Mouse (Mus musculus): Measurements from ENCODE around the gene Myh9. TPM values are rescaled to one million over a fixed set of nuclear protein-coding genes. Genes with fewer than 3 reads are reported as not detected.

Gene Myh9
- polyA plus RNA-seq, 1 experiment from 2014 or later, result 14.6 TPM

- Histone ChIP-seq H3K4me1 (replicated peaks; ENCODE audit: control insufficient read depth, insufficient read depth, low read length) (no peaks in the 10 kb centered on the region), H3K27me3 (ENCODE audit: control insufficient read depth, insufficient read depth, low read length) (no peaks in the 10 kb centered on the region), H3K9ac (no peak overlapping the region), H3K9me3 (ENCODE audit: control insufficient read depth, low read length) (no peaks in the 10 kb centered on the region), H3K4me2 (replicated peaks) (no peak overlapping the region), H3K4me3 (replicated peaks; ENCODE audit: low read length) (no peak overlapping the region), H3K27ac (no peak overlapping the region), H3K36me3 (replicated peaks; ENCODE audit: control insufficient read depth, insufficient read depth) (peaks cover 94% of the 10 kb centered on the region)
- no peak for DNase-seq (ENCODE audit: low spot score)
- 91% methylated on average over 19 of the region's 19 CpGs for WGBS
- ATAC-seq (ENCODE audit: low FRiP score), result no peak
Measured at GRCm38 (mm10) chr15:77773099-77773915, 68.7 kb downstream of the Myh9 start.

DNA sequence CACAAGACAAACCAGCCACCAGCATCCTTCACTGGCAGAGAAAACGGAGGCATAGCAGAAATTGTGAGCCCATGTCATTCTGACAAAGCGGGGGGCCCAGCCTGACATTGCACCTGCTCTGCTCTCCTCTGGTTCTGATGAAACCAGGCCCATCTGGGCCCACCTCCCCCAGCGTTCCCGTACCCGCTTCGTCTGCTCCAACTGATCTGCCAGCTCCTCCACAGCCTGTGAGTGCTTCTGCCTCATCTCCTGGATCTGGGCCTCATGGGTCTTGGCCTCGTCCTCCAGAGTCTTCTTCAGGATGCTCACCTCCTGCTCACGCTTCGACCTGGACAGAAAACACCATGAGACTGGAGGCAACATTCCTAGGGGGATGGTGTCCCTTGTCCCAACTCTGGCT, 71.0 kb downstream of the Myh9 start:
- no peak overlapping the region for H3K27ac ChIP-seq
- H3K4me2 ChIP-seq (replicated peaks), result no peak overlapping the region
- ATAC-seq (ENCODE audit: low FRiP score), result no peak
- H3K27me3 ChIP-seq (ENCODE audit: control insufficient read depth, insufficient read depth, low read length), result no peaks in the 10 kb centered on the region
- H3K9ac ChIP-seq, result no peak overlapping the region
- no peak for DNase-seq (ENCODE audit: low spot score)
- peaks cover 95% of the 10 kb centered on the region for H3K36me3 ChIP-seq (replicated peaks; ENCODE audit: control insufficient read depth, insufficient read depth)
- no peaks in the 10 kb centered on the region for H3K9me3 ChIP-seq (ENCODE audit: control insufficient read depth, low read length)
- no peak overlapping the region for H3K4me3 ChIP-seq (replicated peaks; ENCODE audit: low read length)
- no peaks in the 10 kb centered on the region for H3K4me1 ChIP-seq (replicated peaks; ENCODE audit: control insufficient read depth, insufficient read depth, low read length)
- WGBS, result 99% methylated on average over 9 of the region's 9 CpGs

- no peak overlapping the region for H3K9ac ChIP-seq
- H3K4me1 ChIP-seq (replicated peaks; ENCODE audit: control insufficient read depth, insufficient read depth, low read length), result no peaks in the 10 kb centered on the region
- no peak overlapping the region for H3K27ac ChIP-seq
- no peak for ATAC-seq (ENCODE audit: low FRiP score)
- no peaks in the 10 kb centered on the region for H3K9me3 ChIP-seq (ENCODE audit: control insufficient read depth, low read length)
- no peaks in the 10 kb centered on the region for H3K27me3 ChIP-seq (ENCODE audit: control insufficient read depth, insufficient read depth, low read length)
- WGBS, result 95% methylated on average over 5 of the region's 5 CpGs
- H3K4me2 ChIP-seq (replicated peaks), result no peak overlapping the region
- H3K4me3 ChIP-seq (replicated peaks; ENCODE audit: low read length), result no peak overlapping the region
- H3K36me3 ChIP-seq (replicated peaks; ENCODE audit: control insufficient read depth, insufficient read depth), result peaks cover 96% of the 10 kb centered on the region
- no peak for DNase-seq (ENCODE audit: low spot score)
Measured at GRCm38 (mm10) chr15:77770341-77770740, 71.6 kb downstream of the Myh9 start.

DNA sequence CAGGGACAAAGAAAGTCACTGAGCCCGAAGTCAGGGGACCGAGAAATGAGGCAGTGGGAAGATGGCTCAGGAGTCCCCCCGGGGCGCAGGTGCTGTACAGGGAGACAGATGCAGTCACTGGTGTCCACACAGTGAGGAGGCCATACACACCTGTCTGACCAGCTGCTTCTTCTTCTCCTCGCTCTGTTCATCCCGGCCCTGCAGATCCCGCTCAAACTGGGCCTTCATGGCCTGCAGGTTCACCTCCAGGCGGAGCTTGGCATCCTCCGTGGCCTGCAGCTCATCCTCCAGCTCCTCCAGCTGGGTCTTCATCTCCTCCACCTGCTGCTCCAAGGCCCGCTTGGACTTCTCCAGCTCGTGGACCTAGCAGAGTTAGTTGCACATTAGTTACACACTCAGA, 75.0 kb downstream of the Myh9 start:
- ATAC-seq (ENCODE audit: low FRiP score), result no peak
- Histone ChIP-seq H3K9ac (no peak overlapping the region), H3K4me1 (replicated peaks; ENCODE audit: control insufficient read depth, insufficient read depth, low read length) (no peaks in the 10 kb centered on the region), H3K9me3 (ENCODE audit: control insufficient read depth, low read length) (no peaks in the 10 kb centered on the region), H3K27ac (no peak overlapping the region), H3K36me3 (replicated peaks; ENCODE audit: control insufficient read depth, insufficient read depth) (peaks cover 98% of the 10 kb centered on the region), H3K4me2 (replicated peaks) (no peak overlapping the region), H3K27me3 (ENCODE audit: control insufficient read depth, insufficient read depth, low read length) (no peaks in the 10 kb centered on the region), H3K4me3 (replicated peaks; ENCODE audit: low read length) (no peak overlapping the region)
- WGBS, result 96% methylated on average over 11 of the region's 11 CpGs
- DNase-seq (ENCODE audit: low spot score), result no peak

DNA sequence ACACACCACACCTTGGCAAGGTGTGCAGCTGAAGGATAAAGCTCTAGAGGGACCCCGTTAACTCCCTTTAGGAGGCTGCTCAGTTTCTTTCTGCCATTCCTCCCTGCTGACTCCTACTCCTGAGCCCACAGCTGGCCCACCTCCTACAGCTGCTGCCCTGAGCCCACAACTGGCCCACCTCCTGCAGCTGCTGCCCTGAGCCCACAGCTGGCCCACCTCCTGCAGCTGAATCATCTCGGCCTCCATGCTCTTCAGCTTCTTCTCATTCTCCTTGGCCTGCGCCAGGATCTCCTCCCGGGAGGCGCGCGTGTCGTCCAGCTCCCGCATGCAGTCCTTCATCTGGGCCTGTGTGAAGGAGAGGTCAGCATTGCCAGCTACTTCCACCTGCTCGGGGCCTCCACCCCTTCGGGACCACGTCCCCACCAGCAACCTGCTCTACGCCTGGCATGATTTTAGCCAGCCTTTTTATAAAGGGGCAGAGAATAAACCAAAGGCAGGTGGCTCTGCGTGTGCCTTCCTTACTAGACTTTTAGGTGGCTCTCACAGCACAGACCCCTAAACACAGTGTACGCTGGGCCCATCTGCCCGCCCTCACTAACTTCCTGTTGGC, 76.4 kb downstream of the Myh9 start:
- Histone ChIP-seq H3K27ac (no peak overlapping the region), H3K36me3 (replicated peaks; ENCODE audit: control insufficient read depth, insufficient read depth) (peaks cover 99% of the 10 kb centered on the region), H3K9ac (no peak overlapping the region), H3K9me3 (ENCODE audit: control insufficient read depth, low read length) (no peaks in the 10 kb centered on the region), H3K27me3 (ENCODE audit: control insufficient read depth, insufficient read depth, low read length) (no peaks in the 10 kb centered on the region), H3K4me1 (replicated peaks; ENCODE audit: control insufficient read depth, insufficient read depth, low read length) (no peaks in the 10 kb centered on the region), H3K4me3 (replicated peaks; ENCODE audit: low read length) (no peak overlapping the region), H3K4me2 (replicated peaks) (no peak overlapping the region)
- no peak for ATAC-seq (ENCODE audit: low FRiP score)
- DNase-seq (ENCODE audit: low spot score), result no peak
- 95% methylated on average over 16 of the region's 16 CpGs for WGBS

DNA sequence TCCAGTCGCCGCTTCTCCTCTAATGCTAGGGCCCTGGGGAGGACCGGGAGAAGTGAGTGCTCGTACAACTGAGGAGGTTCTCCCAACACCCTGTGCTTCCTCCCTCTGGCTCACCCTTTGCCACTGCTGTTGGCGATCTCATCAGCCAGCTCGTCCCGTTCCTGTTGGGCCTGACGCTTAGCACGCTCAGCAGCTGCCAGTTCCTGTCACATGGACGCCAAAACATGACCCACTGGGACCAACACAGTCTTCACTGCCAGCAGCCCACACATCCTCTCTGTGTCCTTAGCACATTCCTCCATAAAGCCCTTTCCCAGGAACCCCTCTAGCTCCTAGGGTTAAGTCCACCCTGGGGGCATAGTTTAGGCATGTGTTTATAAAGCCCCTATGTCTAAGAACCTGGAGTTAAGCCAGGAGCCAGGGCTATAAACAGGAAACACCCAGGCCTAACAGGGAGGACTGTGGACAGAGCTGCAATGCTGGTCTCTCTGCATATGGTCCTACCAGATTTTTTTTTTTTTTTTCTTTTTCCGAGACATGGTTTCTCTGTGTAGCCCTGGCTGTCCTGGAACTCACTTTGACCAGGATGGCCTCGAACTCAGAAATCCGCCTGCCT, 77.5 kb downstream of the Myh9 start:
- H3K4me3 ChIP-seq (replicated peaks; ENCODE audit: low read length), result no peak overlapping the region
- H3K9me3 ChIP-seq (ENCODE audit: control insufficient read depth, low read length), result no peaks in the 10 kb centered on the region
- ATAC-seq (ENCODE audit: low FRiP score) (no peak), DNase-seq (ENCODE audit: low spot score) (no peak)
- H3K27ac ChIP-seq, result no peak overlapping the region
- no peaks in the 10 kb centered on the region for H3K4me1 ChIP-seq (replicated peaks; ENCODE audit: control insufficient read depth, insufficient read depth, low read length)
- H3K36me3 ChIP-seq (replicated peaks; ENCODE audit: control insufficient read depth, insufficient read depth), result peaks cover 93% of the 10 kb centered on the region
- WGBS, result 73% methylated on average over 13 of the region's 13 CpGs
- H3K27me3 ChIP-seq (ENCODE audit: control insufficient read depth, insufficient read depth, low read length), result no peaks in the 10 kb centered on the region
- H3K4me2 ChIP-seq (replicated peaks), result no peak overlapping the region
- H3K9ac ChIP-seq, result no peak overlapping the region

DNA sequence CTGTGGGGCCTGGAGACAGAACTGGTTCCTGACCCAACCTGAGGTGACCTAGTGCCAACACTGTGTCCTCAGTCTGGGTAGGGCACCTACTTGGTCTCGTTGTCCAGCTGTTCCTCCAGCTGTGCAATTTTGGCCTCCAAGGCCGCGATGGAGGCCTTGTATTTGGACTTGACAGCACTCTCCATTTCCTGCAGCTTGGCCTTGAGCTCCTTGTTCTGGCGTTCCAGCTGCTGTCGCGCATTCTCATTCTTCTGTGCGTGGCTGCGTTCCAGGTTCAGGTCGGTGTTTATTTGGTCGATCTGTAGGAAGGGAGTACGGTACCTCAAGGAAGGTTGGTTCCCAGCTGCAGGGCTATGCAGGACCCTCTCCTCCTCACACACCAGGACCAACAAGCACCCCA, 78.3 kb downstream of the Myh9 start:
- Histone ChIP-seq H3K9me3 (ENCODE audit: control insufficient read depth, low read length) (no peaks in the 10 kb centered on the region), H3K27me3 (ENCODE audit: control insufficient read depth, insufficient read depth, low read length) (no peaks in the 10 kb centered on the region), H3K4me3 (replicated peaks; ENCODE audit: low read length) (no peak overlapping the region), H3K9ac (no peak overlapping the region), H3K4me1 (replicated peaks; ENCODE audit: control insufficient read depth, insufficient read depth, low read length) (no peaks in the 10 kb centered on the region), H3K36me3 (replicated peaks; ENCODE audit: control insufficient read depth, insufficient read depth) (peaks cover 85% of the 10 kb centered on the region), H3K27ac (no peak overlapping the region), H3K4me2 (replicated peaks) (no peak overlapping the region)
- no peak for DNase-seq (ENCODE audit: low spot score)
- ATAC-seq (ENCODE audit: low FRiP score), result no peak
- 93% methylated on average over 11 of the region's 11 CpGs for WGBS

DNA sequence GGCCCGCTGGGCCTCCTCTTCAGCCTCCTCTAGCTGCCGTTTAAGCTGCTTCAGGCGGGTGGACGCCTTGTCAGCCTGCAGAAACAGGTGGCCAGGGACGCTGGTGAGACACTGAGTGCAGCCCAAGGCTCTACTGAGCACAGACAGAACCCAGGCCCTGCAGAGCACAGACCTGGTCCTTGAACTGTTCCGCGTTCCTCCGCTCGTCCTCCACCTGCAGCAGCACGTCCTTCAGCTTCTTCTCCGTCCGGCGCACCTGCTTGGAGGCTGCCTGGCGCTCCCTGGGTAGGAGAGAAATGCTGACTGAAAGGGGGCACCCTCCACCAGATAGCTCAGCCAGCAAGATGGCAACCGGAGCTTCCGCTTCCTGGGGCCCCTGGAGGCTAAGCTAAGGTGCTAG, 78.9 kb downstream of the Myh9 start:
- Histone ChIP-seq H3K4me2 (replicated peaks) (no peak overlapping the region), H3K9ac (no peak overlapping the region), H3K27me3 (ENCODE audit: control insufficient read depth, insufficient read depth, low read length) (no peaks in the 10 kb centered on the region), H3K4me1 (replicated peaks; ENCODE audit: control insufficient read depth, insufficient read depth, low read length) (no peaks in the 10 kb centered on the region), H3K27ac (no peak overlapping the region), H3K9me3 (ENCODE audit: control insufficient read depth, low read length) (no peaks in the 10 kb centered on the region), H3K36me3 (replicated peaks; ENCODE audit: control insufficient read depth, insufficient read depth) (peaks cover 79% of the 10 kb centered on the region), H3K4me3 (replicated peaks; ENCODE audit: low read length) (no peak overlapping the region)
- DNase-seq (ENCODE audit: low spot score), result no peak
- 94% methylated on average over 16 of the region's 16 CpGs for WGBS
- ATAC-seq (ENCODE audit: low FRiP score), result no peak

DNA sequence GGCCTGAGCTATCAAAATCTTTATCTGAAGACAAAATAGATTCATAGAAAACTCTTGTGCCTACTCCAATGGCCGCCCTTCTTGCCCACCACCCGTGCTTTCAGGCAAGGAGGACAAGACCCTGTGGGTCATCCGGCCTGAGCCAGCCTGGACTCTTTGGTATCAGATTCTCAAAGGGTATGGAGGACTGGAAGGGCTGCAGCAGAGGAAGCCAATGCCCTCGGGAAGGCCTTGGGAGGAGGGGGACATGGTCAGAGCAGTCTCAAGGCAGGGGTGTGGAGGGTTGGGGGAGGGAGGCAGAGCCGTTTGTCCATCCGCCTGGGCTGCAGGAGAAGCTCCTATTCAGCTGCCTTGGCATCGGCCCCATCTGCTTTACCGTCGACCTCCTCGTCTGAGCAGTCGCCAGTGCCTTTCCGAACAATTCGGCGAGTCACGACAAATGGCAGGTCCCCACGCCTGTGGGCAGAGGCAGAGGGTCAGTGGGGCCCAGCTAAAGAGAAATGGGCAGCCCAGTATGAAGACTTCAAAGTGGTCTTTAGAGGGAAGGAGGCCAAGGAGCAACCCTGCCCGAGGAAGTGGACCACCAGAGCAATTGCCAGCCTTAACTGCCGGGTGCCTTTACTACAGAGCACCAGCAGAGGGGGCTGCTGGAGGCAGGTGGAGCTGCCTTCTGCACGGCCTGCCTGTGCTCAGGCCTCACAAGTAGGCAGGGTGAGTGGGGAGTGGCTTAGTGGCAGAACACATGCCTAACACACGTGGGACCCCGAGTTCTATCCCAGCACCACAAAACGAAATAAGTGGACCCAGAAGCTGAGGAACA, 80.2 kb downstream of the Myh9 start:
- Histone ChIP-seq H3K36me3 (replicated peaks; ENCODE audit: control insufficient read depth, insufficient read depth) (peaks cover 66% of the 10 kb centered on the region), H3K4me1 (replicated peaks; ENCODE audit: control insufficient read depth, insufficient read depth, low read length) (no peaks in the 10 kb centered on the region), H3K9ac (no peak overlapping the region), H3K9me3 (ENCODE audit: control insufficient read depth, low read length) (no peaks in the 10 kb centered on the region), H3K4me3 (replicated peaks; ENCODE audit: low read length) (no peak overlapping the region), H3K27ac (no peak overlapping the region), H3K4me2 (replicated peaks) (no peak overlapping the region), H3K27me3 (ENCODE audit: control insufficient read depth, insufficient read depth, low read length) (no peaks in the 10 kb centered on the region)
- no peak for ATAC-seq (ENCODE audit: low FRiP score)
- peak; percentile 47 for DNase-seq (ENCODE audit: low spot score)
- 78% methylated on average over 22 of the region's 22 CpGs for WGBS

Data from hindbrain, embryonic 14.5 days (tissue).